Mouse (Mus musculus) embryonic fibroblast, embryonic 13.5 days (primary cell): ENCODE results near the gene Junb.

ENCODE experiments used
- CTCF ChIP-seq: IDR thresholded peaks from 2 replicates; pipeline ENCODE4 v1.5.1; 2011; ENCODE audit warnings: mild to moderate bottlenecking, control low read depth, low read length, moderate library complexity, borderline replicate concordance; ENCODE audit not compliant: insufficient read depth
- POLR2A ChIP-seq: IDR thresholded peaks from 2 replicates; pipeline ENCODE4 v1.6.1; 2011; ENCODE audit warnings: low read depth, mild to moderate bottlenecking, control low read depth, low read length, moderate library complexity

GRCm38 (mm10) chr8:84978248-84978940, at the start of gene Junb:
- TF ChIP-seq CTCF (no peak), POLR2A (peak; percentile 100)
